Mouse (Mus musculus) right cerebral cortex, adult 2 months (tissue): ENCODE data around the gene H1f0.

Experiments
- DNase-seq, 2 experiments: peaks; one replicate each; pipeline ENCODE4 v3.0.0; 2021 to 2022; ENCODE audit warnings: low spot score in 2 of 2

H1f0 gene

DNA sequence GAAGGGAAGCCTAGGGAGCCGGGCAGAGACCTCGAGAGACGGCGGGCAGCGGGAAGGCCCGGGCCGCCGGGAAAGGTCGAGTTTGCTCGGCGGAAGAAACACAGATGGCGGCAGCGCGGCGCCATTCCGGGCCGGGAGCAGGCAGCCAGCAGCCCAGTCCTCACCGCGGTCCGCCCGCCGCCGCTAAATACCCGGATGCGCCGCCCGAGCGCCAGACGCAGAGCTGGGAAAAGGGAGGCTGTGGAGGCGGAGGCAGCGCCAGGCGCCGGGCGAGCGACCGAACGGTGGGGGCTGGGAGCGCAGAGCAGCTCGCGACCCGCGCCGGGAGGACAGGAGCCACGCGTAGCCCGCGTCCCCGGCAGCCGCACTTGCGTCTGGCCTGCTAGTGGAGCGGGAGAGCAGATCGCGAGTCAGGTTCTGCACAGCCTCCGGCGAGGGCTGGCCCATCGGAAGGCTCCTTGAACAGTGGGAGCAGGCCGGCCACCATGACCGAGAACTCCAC, at the start of gene H1f0:
H1f0 (plus strand) TSS at position 214 of the 502 bp plus-strand sequence.
- DNase-seq, result peak; percentile 91 to 94

DNA sequence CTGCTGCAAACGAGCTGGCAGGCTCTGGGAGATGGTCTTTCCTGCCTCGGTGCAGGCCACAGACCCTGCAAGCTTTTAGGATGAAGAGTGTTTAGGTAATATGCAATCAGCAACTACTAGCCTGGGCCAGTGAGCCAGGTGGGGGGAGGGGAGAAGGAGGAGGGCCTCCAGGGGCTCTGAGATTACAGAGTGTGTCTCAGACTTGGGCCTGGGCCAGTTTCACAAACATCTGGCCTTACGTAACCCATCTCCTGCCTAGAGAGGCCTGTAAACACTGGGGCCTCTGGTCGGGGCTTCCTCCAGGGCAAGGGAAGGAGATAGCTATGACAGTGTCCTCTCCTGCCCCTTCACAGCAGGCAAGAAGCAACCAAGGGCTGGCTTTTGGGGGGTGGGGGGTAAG, 49.4 kb upstream of the H1f0 start:
- no peak for DNase-seq

DNA sequence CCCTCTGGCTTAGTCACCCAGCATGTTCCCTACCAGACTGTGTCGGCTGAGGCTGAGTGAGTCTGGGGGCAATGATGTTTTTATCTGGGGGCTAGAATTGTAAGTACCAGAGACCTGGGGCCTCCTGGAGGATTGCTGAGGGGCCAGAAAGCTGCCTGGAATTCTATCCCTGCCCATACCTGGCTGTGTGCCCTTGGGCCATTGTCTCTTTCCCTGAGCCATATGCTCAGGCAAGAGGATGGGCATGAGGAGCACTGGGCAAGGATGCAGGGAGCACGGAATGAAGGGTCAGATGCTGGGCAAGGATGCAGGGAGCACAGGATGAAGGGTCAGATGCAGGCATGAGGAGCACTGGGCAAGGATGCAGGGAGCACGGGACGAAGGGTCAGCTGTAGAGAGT, 48.2 kb upstream of the H1f0 start:
- no peak for DNase-seq

DNA sequence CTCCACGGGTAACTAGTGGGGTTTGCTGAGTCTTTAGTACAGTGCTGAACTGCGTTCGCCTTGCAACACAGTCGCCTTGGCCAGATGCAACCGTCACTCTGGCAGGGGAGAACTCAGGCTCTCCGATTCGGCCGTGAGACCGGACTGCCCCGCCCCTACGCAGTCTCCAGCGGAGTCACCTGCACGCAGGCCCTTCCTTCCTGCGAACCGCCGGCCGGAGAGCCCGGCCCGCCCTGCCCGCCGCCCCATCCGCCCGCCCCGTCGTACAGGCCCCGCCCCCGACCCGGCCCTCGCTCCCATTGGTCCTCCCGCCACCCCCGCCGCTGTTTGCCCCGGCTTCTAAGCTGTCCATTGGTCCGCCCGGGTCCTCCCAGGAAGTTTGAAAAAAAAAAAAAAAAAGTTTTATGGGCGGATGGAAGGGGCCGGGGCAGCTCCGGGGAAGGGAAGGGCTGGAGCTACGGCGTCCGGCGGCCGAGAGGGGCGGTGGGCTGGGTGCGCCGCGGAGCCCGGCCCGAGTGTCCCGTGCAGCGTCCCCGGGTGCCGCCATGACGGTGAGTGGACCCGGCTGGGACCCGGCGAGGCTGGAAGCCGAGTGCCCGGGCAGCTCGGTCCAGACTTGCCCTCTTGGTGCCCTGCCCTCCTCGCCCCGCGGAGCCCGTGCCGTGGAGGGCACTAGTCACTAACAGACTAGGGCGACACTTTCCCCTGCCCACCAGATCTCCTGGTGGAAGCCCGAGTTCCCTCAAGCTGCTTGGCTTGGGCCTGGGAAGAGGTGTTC, 45.4 kb upstream of the H1f0 start:
- DNase-seq, result peak; percentile 29 to 46

DNA sequence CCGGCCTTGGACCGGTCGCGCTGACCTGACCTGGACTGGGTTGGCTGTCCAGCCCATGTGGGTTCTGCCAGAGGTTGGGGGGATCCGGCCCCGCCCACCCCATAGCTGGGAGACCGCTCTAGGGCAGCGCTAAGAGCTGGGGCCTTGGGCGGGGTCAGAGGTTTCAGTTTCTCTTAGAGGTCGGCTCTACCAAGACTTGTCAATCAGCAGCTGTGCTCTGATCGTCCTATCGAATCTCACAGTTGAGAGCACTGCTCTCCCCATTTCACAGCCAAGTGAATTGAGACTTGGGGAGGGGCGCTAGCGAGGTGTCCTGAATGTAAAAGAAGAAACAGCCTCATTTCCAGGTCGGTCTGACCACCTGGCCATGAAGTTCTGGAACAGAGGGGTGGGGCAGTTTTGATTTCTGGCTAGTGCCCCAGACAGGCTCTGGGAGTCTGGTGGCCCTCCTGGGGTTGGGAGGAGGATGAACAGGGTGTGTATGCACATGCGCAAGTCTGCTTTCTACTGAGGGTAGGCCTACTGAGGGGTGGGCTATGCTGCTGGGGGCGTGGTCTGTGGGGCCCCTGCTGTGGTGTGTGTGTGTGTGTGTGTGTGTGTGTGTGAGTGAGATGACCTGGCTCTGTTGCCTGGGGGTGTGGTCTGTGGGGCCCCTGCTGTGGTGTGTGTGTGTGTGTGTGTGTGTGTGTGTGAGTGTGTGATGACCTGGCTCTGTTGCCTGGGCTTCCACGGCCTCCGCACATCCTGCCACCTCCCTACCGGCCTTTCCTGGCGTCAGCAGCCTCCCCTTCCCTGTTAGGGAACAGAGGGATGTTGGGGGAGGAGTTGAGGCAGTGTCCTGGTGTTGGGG, 44.6 kb upstream of the H1f0 start:
- peak; percentile 25 to 33 for DNase-seq

DNA sequence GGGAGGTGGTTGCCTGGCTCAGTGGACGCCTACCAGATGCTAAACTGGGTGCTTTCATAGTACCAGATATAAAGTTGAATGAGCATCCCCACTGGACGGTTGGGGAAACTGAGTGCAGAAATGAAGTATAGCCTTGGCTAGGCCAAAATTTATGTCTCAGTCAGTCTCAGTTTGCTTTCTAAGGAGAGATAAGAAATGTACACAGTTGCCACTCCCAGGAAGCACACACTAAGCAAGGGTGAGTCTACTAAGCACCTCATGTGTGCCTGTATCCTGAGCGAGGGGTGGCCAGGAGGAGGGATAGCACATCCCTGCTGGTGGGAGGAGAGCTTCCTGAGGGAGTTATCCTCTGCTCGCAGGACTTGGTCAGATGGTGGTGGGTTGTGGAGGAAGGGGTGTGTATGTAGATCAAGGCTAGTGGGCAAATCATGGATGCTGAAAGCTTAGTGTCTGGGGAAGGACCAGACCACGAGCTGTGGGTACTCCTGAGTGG, 43.9 kb upstream of the H1f0 start:
- peak in 1 of 2 experiments; percentile 17 for DNase-seq

DNA sequence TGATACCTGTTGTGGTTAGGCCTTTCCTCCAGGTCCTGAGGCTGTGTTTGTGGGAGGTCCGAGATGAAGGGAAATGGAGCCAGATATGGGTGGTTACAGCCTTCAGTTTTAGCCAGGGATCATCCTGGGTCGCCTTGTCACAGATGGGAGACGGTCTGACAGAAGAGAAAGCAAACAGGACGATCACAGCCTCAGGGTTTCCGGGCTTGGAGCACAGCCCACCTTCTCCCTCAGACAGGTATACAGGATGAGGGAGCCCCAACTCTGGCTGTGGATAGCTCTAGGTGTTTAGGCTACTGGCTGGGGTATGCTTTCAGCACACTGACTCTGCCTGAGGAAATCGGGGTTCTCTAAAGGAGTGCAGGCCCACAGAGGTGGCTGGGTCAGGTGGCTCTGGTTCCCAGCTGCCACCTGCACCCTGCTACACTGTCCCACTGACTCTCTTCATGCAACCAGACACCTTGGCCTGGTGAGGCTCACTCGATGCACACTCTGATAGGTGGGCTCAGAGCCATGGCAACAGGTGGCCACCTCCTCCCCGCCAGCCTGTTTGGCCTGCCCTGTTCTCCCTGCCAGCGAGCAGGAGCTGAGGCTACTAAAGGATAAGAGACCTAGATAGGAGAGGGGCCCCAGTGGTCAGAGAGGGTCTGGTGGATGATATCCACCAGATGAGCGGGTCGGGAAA, 41.6 kb upstream of the H1f0 start:
- no peak for DNase-seq

DNA sequence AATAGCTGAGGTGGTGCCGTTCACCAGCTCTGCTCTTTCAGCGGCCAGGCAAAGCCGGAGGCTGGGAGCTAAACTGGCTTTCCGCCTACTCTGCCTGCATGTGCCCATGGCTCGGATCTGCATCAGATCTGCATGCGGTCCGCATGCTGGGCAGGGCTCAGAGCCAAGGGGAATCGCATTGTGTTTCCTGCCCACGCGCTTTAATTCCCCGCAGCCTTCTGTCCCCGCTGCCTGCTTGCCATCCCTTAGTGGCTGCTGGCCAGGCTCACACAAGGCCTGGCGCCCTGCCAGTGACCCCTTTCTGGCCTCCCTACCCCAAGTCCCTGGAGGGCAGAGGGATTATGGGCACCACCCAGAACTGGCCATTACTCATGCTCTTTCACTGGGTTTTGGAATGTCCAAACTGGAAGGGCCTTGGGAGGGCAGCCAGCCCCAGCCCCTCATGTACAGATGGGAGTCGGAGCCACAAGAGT, 39.7 kb upstream of the H1f0 start:
- peak; percentile 85 to 90 for DNase-seq

DNA sequence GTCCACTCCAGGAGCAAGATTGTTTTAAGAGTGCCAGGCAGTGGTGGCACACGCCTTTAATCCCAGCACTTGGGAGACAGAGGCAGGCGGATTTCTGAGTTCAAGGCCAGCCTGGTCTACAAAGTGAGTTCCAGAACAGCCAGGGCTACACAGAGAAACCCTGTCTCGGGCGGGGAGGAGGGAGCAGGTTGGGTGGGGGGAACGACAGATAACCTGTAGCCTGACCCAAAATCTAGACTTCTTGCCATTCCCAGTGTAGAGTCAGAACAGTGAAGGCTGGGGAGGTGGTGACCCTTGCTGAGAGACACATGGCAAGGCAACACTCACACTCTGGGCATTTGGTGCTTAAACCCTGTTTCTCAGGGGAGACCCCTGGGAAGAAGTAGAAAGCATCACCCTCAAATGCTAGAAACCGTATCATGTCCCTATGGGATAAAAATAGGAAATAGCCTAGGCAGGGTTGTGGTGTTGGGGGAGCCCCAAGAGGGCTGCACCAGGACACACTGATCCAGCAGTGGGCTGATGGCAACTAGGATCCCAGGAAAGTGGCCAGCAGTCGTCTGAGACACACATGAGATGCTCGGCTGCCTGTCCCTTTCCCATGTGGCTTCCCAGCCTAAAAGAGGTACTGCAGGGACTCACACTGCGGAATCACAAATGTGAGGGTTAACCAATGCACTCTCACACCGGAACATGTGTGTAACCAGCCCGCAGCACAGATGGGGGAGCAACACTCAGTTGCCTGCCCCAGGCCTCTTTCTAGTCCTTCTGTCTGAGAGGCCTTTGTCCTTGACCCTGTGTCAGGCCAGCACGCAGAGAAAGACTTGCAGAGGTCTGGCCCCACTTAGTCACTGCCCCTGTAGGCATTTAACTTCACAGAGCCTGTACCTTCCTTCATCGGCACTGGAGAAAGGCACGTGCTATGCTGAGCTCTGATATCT, 38.8 kb upstream of the H1f0 start:
- no peak for DNase-seq

DNA sequence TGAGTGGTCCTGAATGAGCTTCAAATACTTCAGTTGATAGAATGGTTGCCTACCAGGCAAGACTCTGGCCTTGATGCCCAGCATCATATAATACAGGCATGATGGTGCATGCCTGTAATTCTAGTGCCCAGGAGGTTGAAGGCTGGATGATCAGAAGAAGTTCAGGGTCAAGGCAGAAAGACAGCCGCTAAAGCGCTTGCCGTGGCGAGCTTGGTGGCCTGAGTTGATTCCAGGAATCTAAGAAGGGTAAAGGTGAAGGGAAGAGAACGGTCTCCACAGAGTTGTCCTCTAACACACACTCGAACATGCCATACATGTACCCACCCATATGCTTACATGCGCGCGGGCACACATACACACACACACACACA, 38.2 kb upstream of the H1f0 start:
- no peak for DNase-seq

DNA sequence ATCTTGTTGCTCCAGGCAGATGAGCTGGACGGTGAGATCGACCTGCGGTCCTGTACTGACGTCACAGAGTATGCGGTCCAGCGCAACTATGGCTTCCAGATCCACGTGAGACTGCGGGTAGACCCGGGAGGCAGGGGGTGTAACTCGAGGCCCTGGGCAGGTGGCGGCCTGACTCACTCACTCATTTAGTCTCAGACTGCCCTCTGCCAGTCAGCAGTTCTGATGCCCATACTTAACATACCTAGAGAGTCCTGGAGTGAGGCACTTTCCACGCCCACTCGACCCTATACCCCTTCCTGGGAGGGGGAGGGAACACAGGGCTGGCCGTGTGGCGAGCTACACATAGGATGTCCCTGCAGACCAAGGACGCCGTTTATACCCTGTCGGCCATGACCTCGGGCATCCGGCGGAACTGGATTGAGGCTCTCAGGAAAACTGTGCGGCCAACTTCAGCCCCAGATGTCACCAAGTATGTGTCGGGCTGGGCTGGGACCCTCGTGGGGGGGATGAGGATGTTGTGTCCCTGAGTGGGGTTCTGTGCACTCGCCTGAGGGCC, 37.2 kb upstream of the H1f0 start:
- no peak for DNase-seq

DNA sequence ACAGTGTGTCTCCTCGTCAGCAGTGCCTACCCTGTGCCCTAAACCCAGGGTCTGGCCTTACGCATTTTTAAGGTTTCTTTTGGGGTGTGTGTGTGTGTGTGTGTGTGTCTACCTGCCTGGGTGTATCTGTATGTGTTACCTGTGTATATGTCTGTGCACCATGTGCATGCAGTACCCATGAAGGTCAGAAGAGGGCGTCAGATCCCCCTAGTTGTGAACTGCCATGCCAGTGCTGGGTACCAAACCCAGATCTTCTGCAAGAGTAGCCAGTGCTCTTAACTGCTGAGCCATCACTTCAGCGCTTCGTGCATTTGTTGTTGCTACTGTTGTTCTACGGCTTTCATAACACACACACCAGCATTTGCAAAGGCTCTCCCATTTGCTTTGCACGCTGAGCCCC, 36.0 kb upstream of the H1f0 start:
- DNase-seq, result no peak

DNA sequence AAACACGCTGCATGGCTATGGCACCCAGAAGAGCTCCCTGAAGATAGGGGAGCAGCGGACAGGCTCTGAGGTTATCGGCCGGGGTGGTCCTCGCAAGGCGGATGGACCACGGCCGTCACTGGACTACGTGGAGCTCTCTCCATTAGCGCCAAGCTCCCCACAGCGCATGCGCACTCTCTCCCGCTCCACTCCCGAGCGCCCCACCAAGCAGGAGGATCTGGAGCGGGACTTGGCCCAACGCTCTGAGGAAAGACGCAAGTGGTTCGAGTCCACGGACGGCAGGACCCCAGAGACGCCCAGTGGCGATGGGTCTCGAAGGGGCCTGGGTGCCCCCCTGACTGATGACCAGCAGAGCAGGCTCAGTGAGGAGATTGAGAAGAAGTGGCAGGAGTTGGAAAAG, 35.3 kb upstream of the H1f0 start:
- no peak for DNase-seq

DNA sequence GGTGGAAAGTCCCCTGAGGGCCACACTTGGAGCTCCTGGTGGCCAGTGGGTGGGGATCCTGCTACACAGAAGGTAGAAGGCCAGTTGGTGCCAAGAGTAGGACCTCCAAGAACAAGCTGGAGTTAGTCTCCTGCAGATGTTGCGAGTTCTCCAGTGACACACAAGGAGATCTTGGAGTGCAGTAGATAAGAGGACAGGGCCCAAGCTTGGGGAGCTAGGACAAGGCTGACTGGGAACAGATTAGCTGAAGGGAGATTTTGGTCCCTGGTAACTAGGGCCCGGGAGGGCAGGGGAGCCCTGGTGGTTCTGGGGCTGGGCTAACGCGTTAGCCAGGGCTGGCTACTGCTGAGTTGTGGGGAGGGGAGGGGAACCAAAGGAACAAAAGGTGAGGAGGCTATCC, 32.3 kb upstream of the H1f0 start:
- DNase-seq, result no peak

DNA sequence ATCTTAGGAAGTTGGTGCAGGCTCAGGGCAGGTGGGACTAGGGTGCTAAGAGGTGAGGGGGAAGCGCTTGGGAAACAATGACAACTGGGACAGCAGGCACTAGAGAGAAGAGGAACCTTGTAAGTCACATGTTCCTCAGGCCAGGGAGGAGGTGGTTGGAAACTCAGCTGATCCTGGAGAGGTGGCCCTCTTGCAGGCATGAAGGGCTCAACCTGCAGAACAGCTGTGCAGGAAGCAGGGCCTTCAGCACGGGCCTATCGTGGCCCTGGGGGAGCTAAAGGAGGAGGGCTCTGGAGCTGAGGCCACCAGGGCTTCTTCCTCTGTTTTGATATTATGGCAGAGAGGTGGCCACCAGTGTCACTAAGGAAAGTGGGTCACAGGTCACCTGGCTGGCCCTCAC, 31.6 kb upstream of the H1f0 start:
- no peak for DNase-seq

DNA sequence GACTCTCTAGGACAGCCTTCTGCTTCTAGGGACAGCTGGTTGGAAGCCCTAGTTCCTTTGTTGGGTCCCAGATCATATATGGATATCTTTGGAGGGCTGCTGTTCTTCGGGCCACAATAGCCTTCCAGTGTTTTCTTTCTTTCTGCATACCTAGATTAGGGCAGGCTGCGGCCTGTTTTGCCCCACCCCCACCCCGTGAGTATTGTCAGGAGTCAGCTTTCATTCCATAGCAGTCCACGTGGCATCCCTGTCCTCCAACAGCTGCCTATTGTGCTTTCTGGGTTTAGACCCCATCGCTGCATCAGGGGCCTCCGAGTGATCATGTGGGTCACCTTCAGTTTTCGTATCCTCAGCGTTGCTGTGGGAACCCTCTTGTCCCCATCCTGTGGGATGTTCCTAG, 29.9 kb upstream of the H1f0 start:
- DNase-seq, result no peak

DNA sequence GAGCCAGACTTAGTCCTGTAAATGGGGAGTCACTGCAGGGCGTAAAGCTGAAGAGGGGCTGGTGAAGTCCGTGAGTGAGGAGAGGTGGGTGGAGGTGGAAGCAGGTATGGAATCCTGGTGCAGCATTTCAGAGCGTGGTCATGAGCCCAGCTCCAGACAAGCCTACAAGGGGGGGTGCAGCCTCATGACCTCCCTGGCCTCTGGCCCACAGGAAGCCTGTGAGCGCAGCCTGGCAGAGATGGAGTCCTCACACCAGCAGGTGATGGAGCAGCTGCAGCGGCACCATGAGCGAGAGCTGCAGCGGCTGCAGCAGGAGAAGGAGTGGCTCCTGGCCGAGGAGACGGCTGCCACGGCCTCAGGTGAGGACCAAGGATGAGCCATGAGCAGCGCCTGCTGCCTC, 28.7 kb upstream of the H1f0 start:
- DNase-seq, result no peak

DNA sequence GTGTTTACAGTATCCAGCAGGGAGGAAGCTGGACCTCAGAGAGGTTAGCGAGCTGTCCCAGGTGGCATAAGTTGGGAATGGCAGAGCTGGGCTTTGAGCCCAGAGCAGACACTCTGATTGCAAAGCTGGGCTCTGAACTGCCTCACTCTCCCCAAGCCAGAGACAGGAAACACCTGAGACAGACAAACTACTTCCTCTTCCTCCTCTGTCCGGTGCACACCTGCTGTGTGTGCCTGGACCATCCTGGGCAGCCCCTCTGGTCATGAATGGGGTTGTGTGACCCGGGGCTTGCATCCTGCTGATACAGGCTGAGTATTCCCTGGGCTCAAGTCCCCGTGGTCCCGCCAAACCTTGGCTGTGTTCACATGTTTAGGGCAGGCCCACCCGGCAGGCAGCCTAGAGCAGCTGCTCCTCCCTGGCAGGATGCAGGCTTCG, 27.9 kb upstream of the H1f0 start:
- DNase-seq, result no peak

DNA sequence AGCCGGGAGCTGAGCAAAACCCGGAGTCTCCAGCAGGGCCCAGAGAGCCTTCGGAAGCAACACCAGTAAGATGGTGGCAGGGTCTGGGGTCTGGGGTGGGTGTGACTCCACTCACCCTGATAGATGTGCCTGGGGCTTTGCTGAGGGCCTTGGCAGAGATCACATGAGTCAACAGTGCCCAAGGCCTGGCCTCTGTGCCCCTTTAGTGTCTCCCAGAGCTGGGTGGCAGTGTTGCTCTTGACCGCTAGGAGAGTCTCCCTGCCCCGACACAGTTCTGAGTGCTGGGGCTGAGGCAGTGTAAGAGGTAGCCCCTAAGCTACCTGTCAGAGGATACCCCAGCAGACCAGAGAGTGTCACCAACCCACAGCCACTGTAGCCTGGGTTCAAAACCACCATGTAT, 26.7 kb upstream of the H1f0 start:
- DNase-seq, result no peak

DNA sequence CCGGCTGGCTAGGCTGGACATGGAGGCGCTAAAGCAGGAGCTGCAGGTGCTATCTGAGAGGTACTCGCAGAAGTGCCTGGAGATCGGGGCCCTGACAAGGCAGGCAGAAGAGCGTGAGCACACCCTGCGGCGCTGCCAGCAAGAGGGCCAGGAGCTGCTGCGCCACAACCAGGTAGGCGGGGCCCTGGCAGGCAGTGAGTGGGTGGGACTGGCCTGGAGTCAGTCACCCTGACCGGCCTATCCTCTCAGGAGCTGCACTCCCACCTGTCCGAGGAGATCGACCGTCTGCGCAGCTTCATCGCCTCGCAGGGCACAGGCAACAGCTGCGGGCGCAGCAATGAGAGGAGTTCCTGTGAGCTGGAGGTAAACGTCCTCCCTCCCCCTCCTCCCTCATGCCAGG, 26.2 kb upstream of the H1f0 start:
- no peak for DNase-seq

DNA sequence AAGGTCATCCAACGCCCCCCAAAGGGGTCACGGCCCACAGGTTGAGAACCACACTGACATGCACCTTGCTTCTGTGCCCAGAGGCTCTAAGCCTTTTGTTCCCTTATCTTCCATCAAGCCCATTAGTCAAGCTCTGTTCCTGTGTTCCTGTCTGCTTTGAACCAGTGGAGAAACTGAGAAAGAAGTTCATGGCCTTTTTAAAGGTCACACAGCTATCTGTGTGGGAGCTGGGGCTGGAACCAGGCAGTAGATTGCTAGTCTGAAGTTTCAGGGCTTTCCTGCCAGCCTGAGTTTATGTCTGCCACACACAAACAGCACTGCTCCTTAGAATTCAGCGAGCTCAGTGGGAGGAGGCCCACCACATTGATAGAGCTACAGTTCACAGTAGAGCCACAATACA, 25.2 kb upstream of the H1f0 start:
- no peak for DNase-seq
